Comparison of ENCODE assay signal across 8 mouse cellular contexts in genomic region chr1:86486703-86487294, GRCm38 (mm10). TPM values are rescaled to one million over a fixed set of nuclear protein-coding genes. Genes with fewer than 3 reads are reported as not detected.
DNase-seq lines count a peak whose midpoint lies in the region; ATAC-seq and TF ChIP-seq lines count a peak whose summit lies in the region.

No protein-coding gene starts in this region.

- peaks cover 19% of the 10 kb centered on the region for H3K4me1 ChIP-seq in liver, adult 2 months (ENCODE audit: control insufficient read depth, insufficient read depth, low read length)
- H3K4me1 ChIP-seq in embryonic facial prominence, embryonic 12.5 days = peaks cover 5% of the 10 kb centered on the region
- H3K4me1 ChIP-seq in hindbrain, postnatal 0 days (ENCODE audit: insufficient read depth, low read length) = peaks cover 11% of the 10 kb centered on the region

- no peak for TF ChIP-seq CTCF in liver, adult 2 months (IDR thresholded peaks at IDR 0.05; ENCODE audit: low read depth, low read length)
- no peak for TF ChIP-seq CTCF in hindbrain, postnatal 0 days (IDR thresholded peaks at IDR 0.05; ENCODE audit: low read depth)

- H3K36me3 ChIP-seq in liver, adult 2 months (ENCODE audit: control insufficient read depth, insufficient read depth, low read length) = no peaks in the 10 kb centered on the region
- no peaks in the 10 kb centered on the region; the same call in 1 of the 2 replicates for H3K36me3 ChIP-seq in embryonic facial prominence, embryonic 12.5 days
- no peaks in the 10 kb centered on the region for H3K36me3 ChIP-seq in hindbrain, postnatal 0 days (ENCODE audit: insufficient read depth, low read length)
- H3K36me3 ChIP-seq in myocyte (ENCODE audit: control insufficient read depth, insufficient read depth) = no peaks in the 10 kb centered on the region

- no peaks in the 10 kb centered on the region for H3K79me2 ChIP-seq in liver, adult 2 months (ENCODE audit: control insufficient read depth, insufficient read depth, low read length)
- H3K79me2 ChIP-seq in myocyte (ENCODE audit: control insufficient read depth, insufficient read depth) = peaks cover 11% of the 10 kb centered on the region

- peak overlapping the region; percentile 88 for H3K4me3 ChIP-seq in liver, adult 2 months (ENCODE audit: insufficient read depth, low read depth, low read length)
- peak overlapping the region; percentile 66 for H3K4me3 ChIP-seq in embryonic facial prominence, embryonic 12.5 days
- H3K4me3 ChIP-seq in hindbrain, postnatal 0 days (ENCODE audit: low read length) = peak overlapping the region; percentile 53
- peak overlapping the region; percentile 83 for H3K4me3 ChIP-seq in myocyte

- peak overlapping the region; percentile 68 for H3K4me2 ChIP-seq in embryonic facial prominence, embryonic 12.5 days (replicated peaks)
- H3K4me2 ChIP-seq in hindbrain, postnatal 0 days (ENCODE audit: low read depth, low read length) = peak overlapping the region; percentile 58
- H3K4me2 ChIP-seq in myocyte (ENCODE audit: low read depth) = peak overlapping the region; percentile 97

- peak overlapping the region; percentile 88 for H3K27ac ChIP-seq in liver, adult 2 months (replicated peaks; ENCODE audit: insufficient read depth, low read depth, low read length)
- peak overlapping the region; percentile 99 for H3K27ac ChIP-seq in embryonic facial prominence, embryonic 12.5 days
- H3K27ac ChIP-seq in hindbrain, postnatal 0 days = peak overlapping the region; percentile 98

- H3K9ac ChIP-seq in liver, adult 2 months (ENCODE audit: low read depth, low read length) = peak overlapping the region; percentile 82
- peak overlapping the region; percentile 74 for H3K9ac ChIP-seq in embryonic facial prominence, embryonic 12.5 days
- peak overlapping the region; percentile 60 for H3K9ac ChIP-seq in hindbrain, postnatal 0 days (replicated peaks; ENCODE audit: low read length)

- DNase-seq in liver, adult 2 months (ENCODE audit: extremely low read depth, low read depth, low spot score) = no peak
- DNase-seq in liver (no peak), MN1 (ENCODE audit: low spot score) (no peak)
- DNase-seq in hindbrain, postnatal 0 days (ENCODE audit: low spot score) = no peak
- DNase-seq in gastrocnemius, postnatal 4 days (ENCODE audit: low spot score in 2 of 2) = no peak
- DNase-seq in frontal cortex, postnatal 14 days (ENCODE audit: low spot score in 2 of 2) = no peak

- H3K9me3 ChIP-seq in embryonic facial prominence, embryonic 12.5 days = no peaks in the 10 kb centered on the region
- no peaks in the 10 kb centered on the region for H3K9me3 ChIP-seq in hindbrain, postnatal 0 days (ENCODE audit: low read length)

- no peaks in the 10 kb centered on the region for H3K27me3 ChIP-seq in liver, adult 2 months (ENCODE audit: control insufficient read depth, insufficient read depth, low read length)
- H3K27me3 ChIP-seq in embryonic facial prominence, embryonic 12.5 days = no peaks in the 10 kb centered on the region
- H3K27me3 ChIP-seq in hindbrain, postnatal 0 days (ENCODE audit: insufficient read depth, low read length) = no peaks in the 10 kb centered on the region
- H3K27me3 ChIP-seq in myocyte (ENCODE audit: control insufficient read depth, insufficient read depth, insufficient read length) = no peaks in the 10 kb centered on the region

- no peak for TF ChIP-seq POLR2A in liver, adult 2 months (IDR thresholded peaks at IDR 0.05; ENCODE audit: extremely low read depth, insufficient read depth, low read length)
- TF ChIP-seq POLR2A in myocyte (IDR thresholded peaks at IDR 0.05; ENCODE audit: insufficient read length, low read depth) = no peak

- no peak; the same call in 1 of the 2 replicates for ATAC-seq in embryonic facial prominence, embryonic 12.5 days (ENCODE audit: insufficient number of reproducible peaks, insufficient read depth, low FRiP score, low TSS enrichment)
- no peak for ATAC-seq in hindbrain, postnatal 0 days

- WGBS in liver, adult 2 months = 2% methylated on average over 13 of the region's 13 CpGs
- WGBS in embryonic facial prominence, embryonic 12.5 days = 10% methylated on average over 13 of the region's 13 CpGs
- 6% methylated on average over 13 of the region's 13 CpGs for WGBS in hindbrain, postnatal 0 days

- peak overlapping the region; percentile 51 for H3ac ChIP-seq in myocyte (ENCODE audit: control insufficient read depth, insufficient read length)

TF ChIP-seq in myocyte, 11 proteins besides CTCF, POLR2A, EP300 and RAD21:
- TF ChIP-seq MYOD1 (IDR thresholded peaks at IDR 0.05; ENCODE audit: control insufficient read depth in 1 of 3, insufficient read length in 2 of 3, low read depth in 2 of 3) (no peak), MAX (IDR thresholded peaks at IDR 0.05; ENCODE audit: low read depth) (no peak), USF1 (IDR thresholded peaks at IDR 0.05; ENCODE audit: low read depth) (no peak), REST (IDR thresholded peaks at IDR 0.05; ENCODE audit: insufficient read depth, insufficient read length) (no peak), TCF3 (IDR thresholded peaks at IDR 0.05; ENCODE audit: insufficient read length, low read depth) (no peak), POLR2AphosphoS2 (IDR thresholded peaks at IDR 0.05; ENCODE audit: insufficient read length, low read depth) (no peak), MYOG (IDR thresholded peaks at IDR 0.05; ENCODE audit: control insufficient read depth in 1 of 3, insufficient read depth in 1 of 3, insufficient read length in 2 of 3, low read depth in 2 of 3) (no peak), E2F4 (IDR thresholded peaks at IDR 0.05; ENCODE audit: insufficient read depth) (no peak)
TF ChIP-seq in myocyte: peak in this region for 0.

RNA-seq across cellular contexts. Expression of gene Ptma, which starts 39.7 kb away (rescaled TPM):
- total RNA-seq in liver, adult 2 months (2014; rRNA removed) = 259 and 274 TPM in 2 replicates
- 214 and 240 TPM in 2 replicates for polyA plus RNA-seq in liver, adult 2 months (2012; rRNA removed)
- polyA plus RNA-seq in embryonic facial prominence, embryonic 12.5 days (2016; fragmentation: Nextera tagmentation; extraction: Ambion mirVana) = 3,116 and 3,315 TPM in 2 replicates
- 619 and 723 TPM in 2 replicates for total RNA-seq in hindbrain, postnatal 0 days (2014; rRNA removed)
- 1,399 and 1,474 TPM in 2 replicates for polyA plus RNA-seq in hindbrain, postnatal 0 days (2015; fragmentation: Nextera tagmentation; extraction: Ambion mirVana)
- polyA plus RNA-seq in myocyte (2012; fragmentation: generic; extraction: Trizol) = 593 TPM
- total RNA-seq in gastrocnemius, postnatal 4 days (2021) = 100 to 1,000 TPM; 655 to 661 TPM
